Mouse (Mus musculus): Measurements from ENCODE around the gene Syt17. TPM values are rescaled to one million over a fixed set of nuclear protein-coding genes. Genes with fewer than 3 reads are reported as not detected.
A peak's percentile ranks its signal among the peaks of the same experiment; 100 is the strongest.

Gene Syt17
- total RNA-seq, 2 experiments from 2014 or later = 0.27 to 0.38 TPM

GRCm38 (mm10) chr7:118468060-118468459 is 20.0 kb upstream of the Syt17 start:
- intact Hi-C loops (cut with DNase I) = no loop called here
- DNase-seq = no peak

- no peak for DNase-seq
- intact Hi-C loops (cut with DNase I) = no loop called here
These were observed 16.4 kb upstream of the Syt17 start for GRCm38 (mm10) chr7:118464432-118464831.

- intact Hi-C loops (cut with DNase I) = no loop called here
These were observed 15.1 kb upstream of the Syt17 start for GRCm38 (mm10) chr7:118462818-118463762.

GRCm38 (mm10) chr7:118461400-118462136 is 13.5 kb upstream of the Syt17 start:
- intact Hi-C loops (cut with DNase I) = no loop called here
- no peak for DNase-seq

More at GRCm38 (mm10) chr7:118462818-118463762, 15.1 kb upstream of the Syt17 start:
- DNase-seq = no peak

GRCm38 (mm10) chr7:118453722-118454121 is 5.7 kb upstream of the Syt17 start:
- intact Hi-C loops (cut with DNase I) = loop anchor here (10.0 kb wide), 1 partner anchor 241 kb away; no protein-coding TSS in a partner anchor

GRCm38 (mm10) chr7:118452940-118453339 is 4.9 kb upstream of the Syt17 start:
- intact Hi-C loops (cut with DNase I) = loop anchor here (10.0 kb wide), 1 partner anchor 242 kb away; no protein-coding TSS in a partner anchor
- DNase-seq = no peak

More at GRCm38 (mm10) chr7:118453722-118454121, 5.7 kb upstream of the Syt17 start:
- DNase-seq = no peak

GRCm38 (mm10) chr7:118447291-118448133 is 510 bp downstream of the Syt17 start:
- peak in 1 of 2 experiments; percentile 23 for DNase-seq
- intact Hi-C loops (cut with DNase I) = loop anchor here (1.0 to 2.0 kb wide), 3 partner anchors 45 to 143 kb away; no protein-coding TSS in a partner anchor

GRCm38 (mm10) chr7:118443895-118444485 is 4.0 kb downstream of the Syt17 start:
- DNase-seq = no peak
- intact Hi-C loops (cut with DNase I) = no loop called here

- intact Hi-C loops (cut with DNase I) = no loop called here
These were observed 4.7 kb downstream of the Syt17 start for GRCm38 (mm10) chr7:118443371-118443770.

GRCm38 (mm10) chr7:118441535-118441934 is 6.5 kb downstream of the Syt17 start:
- intact Hi-C loops (cut with DNase I) = no loop called here
- DNase-seq = peak; percentile 32 to 38

More at GRCm38 (mm10) chr7:118443371-118443770, 4.7 kb downstream of the Syt17 start:
- no peak for DNase-seq

GRCm38 (mm10) chr7:118437101-118437802 is 10.8 kb downstream of the Syt17 start:
- intact Hi-C loops (cut with DNase I) = no loop called here
- no peak for DNase-seq

- no peak for DNase-seq
- intact Hi-C loops (cut with DNase I) = no loop called here
These were observed 19.1 kb downstream of the Syt17 start for GRCm38 (mm10) chr7:118428937-118429336.

GRCm38 (mm10) chr7:118419491-118420180 is 28.4 kb downstream of the Syt17 start:
- DNase-seq = no peak
- intact Hi-C loops (cut with DNase I) = no loop called here

- DNase-seq = no peak
- intact Hi-C loops (cut with DNase I) = no loop called here
These were observed 33.8 kb downstream of the Syt17 start for GRCm38 (mm10) chr7:118414183-118414582.

- DNase-seq = no peak
- intact Hi-C loops (cut with DNase I) = loop anchor here (2.0 kb wide), 1 partner anchor 79 kb away; the partner anchor contains the start of gene Itpripl2
These were observed 36.1 kb downstream of the Syt17 start for GRCm38 (mm10) chr7:118411877-118412276.

- DNase-seq = no peak
- intact Hi-C loops (cut with DNase I) = loop anchor here (2.0 kb wide), 1 partner anchor 105 kb away; no protein-coding TSS in a partner anchor
These were observed 38.6 kb downstream of the Syt17 start for GRCm38 (mm10) chr7:118409421-118409820.

GRCm38 (mm10) chr7:118405251-118405650 is 42.8 kb downstream of the Syt17 start:
- no peak for DNase-seq
- intact Hi-C loops (cut with DNase I) = no loop called here

- no peak for DNase-seq
- intact Hi-C loops (cut with DNase I) = no loop called here
These were observed 45.4 kb downstream of the Syt17 start for GRCm38 (mm10) chr7:118402576-118403022.
